Mouse (Mus musculus): ENCODE measurements around the gene Ahcyl2. TPM values are rescaled to one million over a fixed set of nuclear protein-coding genes. Genes with fewer than 3 reads are reported as not detected.

Ahcyl2 gene
- total RNA-seq, 2 experiments from 2014 or later: 48.6 to 55.4 TPM

- ATAC-seq (replicated peaks; ENCODE audit: low FRiP score, poor library complexity, severe bottlenecking): no peak
Observed at GRCm38 (mm10) chr6:29941036-29941435, 173.2 kb downstream of the Ahcyl2 start.

DNA sequence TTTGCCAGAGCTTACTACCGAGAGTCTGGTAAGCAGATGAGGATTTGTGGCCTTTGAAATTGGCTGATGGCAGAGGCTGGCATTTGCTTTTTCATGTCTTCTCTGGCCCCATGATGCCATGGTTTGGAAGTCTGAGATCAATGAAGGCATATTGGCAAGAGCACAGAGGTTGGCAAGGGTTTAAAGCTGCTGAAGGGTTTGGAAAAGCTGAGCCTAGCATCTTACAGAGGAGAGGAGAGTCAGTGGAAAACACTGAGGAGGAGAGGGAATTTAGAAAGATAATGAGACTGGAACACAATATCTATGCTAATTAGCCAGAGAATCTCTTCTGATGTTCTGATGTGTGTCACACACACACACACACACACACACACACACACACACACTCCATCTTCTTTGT is 176.7 kb downstream of the Ahcyl2 start:
- no peak for ATAC-seq (replicated peaks; ENCODE audit: low FRiP score, poor library complexity, severe bottlenecking)

- ATAC-seq (replicated peaks; ENCODE audit: low FRiP score, poor library complexity, severe bottlenecking): no peak
Observed at GRCm38 (mm10) chr6:29946568-29946967, 178.8 kb downstream of the Ahcyl2 start.

DNA sequence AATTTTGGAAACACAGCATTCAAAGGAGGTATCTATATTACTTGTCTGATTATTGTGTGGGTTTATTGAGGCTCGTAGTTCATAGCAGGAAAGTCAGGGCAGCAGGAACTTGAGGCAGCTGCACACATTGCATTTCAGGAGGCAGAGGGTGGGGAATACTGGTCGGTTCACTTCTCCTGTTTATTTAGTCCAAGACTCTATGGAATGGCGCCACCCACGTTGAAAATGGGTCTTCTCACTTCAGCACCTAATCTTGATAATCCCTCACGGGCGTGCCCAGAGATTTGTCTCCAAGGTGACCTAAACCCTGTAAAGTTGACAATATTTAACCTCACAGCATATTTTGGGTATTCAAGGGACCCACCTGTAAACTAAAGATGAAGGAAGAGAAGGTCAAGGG is 180.0 kb downstream of the Ahcyl2 start:
- no peak for ATAC-seq (replicated peaks; ENCODE audit: low FRiP score, poor library complexity, severe bottlenecking)

GRCm38 (mm10) chr6:29956749-29957148 is 188.9 kb downstream of the Ahcyl2 start:
- ATAC-seq (replicated peaks; ENCODE audit: low FRiP score, poor library complexity, severe bottlenecking): no peak

GRCm38 (mm10) chr6:29958669-29959068 is 190.9 kb downstream of the Ahcyl2 start:
- ATAC-seq (replicated peaks; ENCODE audit: low FRiP score, poor library complexity, severe bottlenecking): no peak

DNA sequence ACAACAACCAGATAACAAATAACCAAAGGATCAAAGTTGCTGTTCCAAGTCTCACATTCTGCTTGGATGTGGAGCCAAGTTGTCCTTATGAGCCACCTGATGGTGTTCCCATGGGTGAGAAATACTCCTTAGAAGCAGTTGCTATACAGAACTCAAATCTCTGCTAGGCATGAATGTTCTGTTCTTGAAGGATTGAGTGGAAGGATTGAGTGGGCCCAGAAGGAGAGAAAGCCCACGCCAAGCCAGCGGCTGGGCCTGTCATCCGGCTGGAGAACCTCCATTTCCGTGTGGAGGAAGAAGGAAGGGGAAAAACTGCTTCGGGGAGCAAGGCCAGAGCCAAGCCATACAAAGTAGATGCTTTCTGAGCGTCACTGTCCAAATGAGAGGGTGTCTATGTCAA is 193.3 kb downstream of the Ahcyl2 start:
- no peak for ATAC-seq (replicated peaks; ENCODE audit: low FRiP score, poor library complexity, severe bottlenecking)

Other genes starting within 250 kb of the Ahcyl2 start
- gene Irf5, start 241.4 kb upstream of the Ahcyl2 start, total RNA-seq (2015; ENCODE audit: low replicate concordance): 2.5 and 9.7 TPM in 2 replicates
- gene Irf5, start 241.4 kb upstream of the Ahcyl2 start, total RNA-seq (2017; ENCODE audit: low replicate concordance): 6.7 and 13.5 TPM in 2 replicates
- gene Tnpo3, start 158.1 kb upstream of the Ahcyl2 start, total RNA-seq (2015; ENCODE audit: low replicate concordance): 47.6 and 105 TPM in 2 replicates
- 50.4 and 57.9 TPM in 2 replicates for gene Tnpo3, start 158.1 kb upstream of the Ahcyl2 start, total RNA-seq (2017; ENCODE audit: low replicate concordance)
- 519 and 520 TPM in 2 replicates for gene Tspan33, start 73.8 kb upstream of the Ahcyl2 start, total RNA-seq (2015; ENCODE audit: low replicate concordance)
- 729 and 794 TPM in 2 replicates for gene Tspan33, start 73.8 kb upstream of the Ahcyl2 start, total RNA-seq (2017; ENCODE audit: low replicate concordance)
- 1.1 and 2.5 TPM in 2 replicates for gene Smo, start 32.5 kb upstream of the Ahcyl2 start, total RNA-seq (2015; ENCODE audit: low replicate concordance)
- gene Smo, start 32.5 kb upstream of the Ahcyl2 start, total RNA-seq (2017; ENCODE audit: low replicate concordance): 0.08 and 0.77 TPM in 2 replicates
- gene Strip2, start 149.0 kb downstream of the Ahcyl2 start, total RNA-seq (2015; ENCODE audit: low replicate concordance): 4.6 and 5.4 TPM in 2 replicates
- gene Strip2, start 149.0 kb downstream of the Ahcyl2 start, total RNA-seq (2017; ENCODE audit: low replicate concordance): 7.1 and 10.4 TPM in 2 replicates

All from erythroid progenitor cell, adult 5-6 weeks (primary cell).